Mouse (Mus musculus): ENCODE results near the gene Hes5. TPM values are rescaled to one million over a fixed set of nuclear protein-coding genes. Genes with fewer than 3 reads are reported as not detected.

The Hes5 gene
- polyA plus RNA-seq, 1 experiment from 2014 or later: 6.6 TPM

DNA sequence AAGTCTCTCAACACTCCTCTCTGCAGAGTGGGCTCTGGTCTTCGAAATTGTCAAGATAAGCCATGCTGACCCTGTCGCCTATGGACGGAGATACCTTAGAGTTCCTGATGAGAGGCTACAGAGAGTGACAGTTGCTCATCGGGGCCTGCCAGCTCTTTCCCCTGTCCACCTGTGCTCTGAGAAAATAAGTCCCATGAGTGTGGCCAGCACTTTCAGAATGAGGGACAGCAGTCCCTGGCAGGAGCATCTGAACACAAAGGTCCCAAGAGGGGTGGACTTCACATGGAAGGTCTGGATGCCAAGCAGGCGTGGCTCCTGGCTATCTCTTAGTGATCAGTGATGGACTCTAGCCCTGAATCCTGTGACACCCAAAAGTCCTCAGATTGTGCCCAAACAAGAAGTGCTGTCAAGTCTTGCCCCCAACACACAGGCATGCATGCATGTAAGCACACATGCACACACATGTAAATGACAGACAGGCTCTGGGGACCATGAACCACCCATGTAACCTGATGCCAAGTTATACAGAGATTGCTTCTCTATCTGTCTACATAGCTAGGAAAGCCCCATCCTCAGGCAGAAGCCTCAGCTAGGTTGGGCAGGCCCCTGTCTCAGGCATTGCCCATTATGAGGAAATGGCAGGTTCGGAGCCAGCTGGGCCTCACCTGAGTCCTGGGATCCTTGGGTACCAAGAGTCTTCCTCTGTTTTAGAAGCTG lies 17.2 kb upstream of the Hes5 start:
- H3K4me1 ChIP-seq: peaks cover 13% of the 10 kb centered on the region
- H3K36me3 ChIP-seq: no peaks in the 10 kb centered on the region
- H3K9me3 ChIP-seq (replicated peaks): no peaks in the 10 kb centered on the region
- H3K4me2 ChIP-seq (replicated peaks): no peak overlapping the region
- H3K4me3 ChIP-seq (replicated peaks): no peak overlapping the region
- 85% methylated on average over 6 of the region's 6 CpGs for WGBS
- peaks cover 5% of the 10 kb centered on the region for H3K27me3 ChIP-seq
- H3K9ac ChIP-seq: no peak overlapping the region
- no peak for ATAC-seq (ENCODE audit: insufficient number of reproducible peaks, low FRiP score, low TSS enrichment, low read depth)
- H3K27ac ChIP-seq (replicated peaks): no peak overlapping the region

DNA sequence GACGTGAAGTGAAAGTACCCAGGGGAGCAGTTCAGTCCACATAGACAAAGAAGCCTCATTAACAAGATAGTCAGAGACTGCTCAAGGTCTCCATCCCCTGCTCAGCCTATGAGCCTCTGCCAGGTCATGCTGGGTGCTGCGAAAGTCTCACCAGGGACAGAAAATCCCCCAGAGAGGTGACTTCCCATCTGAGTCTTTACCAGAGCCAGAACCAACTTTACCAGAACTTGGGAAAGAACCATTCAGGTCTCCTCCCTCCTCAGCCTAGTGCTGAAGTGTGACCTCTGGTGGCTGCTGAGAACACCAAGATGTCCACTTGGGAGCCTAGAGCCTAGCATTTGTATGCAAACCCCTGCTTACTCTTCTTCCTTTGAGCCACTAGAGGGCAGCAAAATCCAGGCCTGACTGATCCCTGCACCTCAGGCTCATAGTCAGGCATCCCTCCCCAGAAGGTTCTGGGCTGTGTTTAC lies 16.6 kb upstream of the Hes5 start:
- Histone ChIP-seq H3K27ac (replicated peaks) (no peak overlapping the region), H3K9me3 (replicated peaks) (no peaks in the 10 kb centered on the region), H3K36me3 (no peaks in the 10 kb centered on the region), H3K4me3 (replicated peaks) (no peak overlapping the region), H3K4me1 (peaks cover 19% of the 10 kb centered on the region), H3K9ac (no peak overlapping the region), H3K27me3 (peaks cover 12% of the 10 kb centered on the region), H3K4me2 (replicated peaks) (no peak overlapping the region)
- 18% methylated on average over 2 of the region's 2 CpGs for WGBS
- peak; percentile 65; the same call in 1 of the 2 replicates for ATAC-seq (ENCODE audit: insufficient number of reproducible peaks, low FRiP score, low TSS enrichment, low read depth)

DNA sequence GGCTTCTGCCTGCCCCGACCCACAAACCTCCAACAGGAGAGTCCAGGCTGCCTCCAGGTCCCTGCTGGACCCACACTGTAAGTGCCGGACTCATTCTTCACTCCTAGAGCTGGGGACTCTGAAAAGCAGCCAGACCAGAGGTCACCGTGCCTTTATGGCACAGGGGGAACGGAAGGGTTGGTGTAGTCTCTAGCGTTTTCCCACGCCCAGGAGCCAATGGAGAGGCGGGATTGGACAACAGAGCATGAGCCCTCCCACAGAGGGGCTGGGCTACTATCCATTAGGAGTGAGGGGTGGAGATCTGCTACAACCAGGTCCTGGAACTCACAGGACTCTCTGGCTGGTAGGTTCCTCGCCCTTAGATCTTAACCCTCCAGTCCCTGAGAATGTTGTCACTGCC lies 14.4 kb upstream of the Hes5 start:
- no peak overlapping the region for H3K27ac ChIP-seq (replicated peaks)
- H3K9me3 ChIP-seq (replicated peaks): no peaks in the 10 kb centered on the region
- peak overlapping the region; percentile 30 for H3K4me3 ChIP-seq (replicated peaks)
- H3K4me2 ChIP-seq (replicated peaks): peak overlapping the region; percentile 55
- peaks cover 26% of the 10 kb centered on the region for H3K4me1 ChIP-seq
- peaks cover 28% of the 10 kb centered on the region for H3K27me3 ChIP-seq
- 3% methylated on average over 8 of the region's 8 CpGs for WGBS
- no peaks in the 10 kb centered on the region for H3K36me3 ChIP-seq
- H3K9ac ChIP-seq: no peak overlapping the region
- peak; percentile 85 for ATAC-seq (ENCODE audit: insufficient number of reproducible peaks, low FRiP score, low TSS enrichment, low read depth)

DNA sequence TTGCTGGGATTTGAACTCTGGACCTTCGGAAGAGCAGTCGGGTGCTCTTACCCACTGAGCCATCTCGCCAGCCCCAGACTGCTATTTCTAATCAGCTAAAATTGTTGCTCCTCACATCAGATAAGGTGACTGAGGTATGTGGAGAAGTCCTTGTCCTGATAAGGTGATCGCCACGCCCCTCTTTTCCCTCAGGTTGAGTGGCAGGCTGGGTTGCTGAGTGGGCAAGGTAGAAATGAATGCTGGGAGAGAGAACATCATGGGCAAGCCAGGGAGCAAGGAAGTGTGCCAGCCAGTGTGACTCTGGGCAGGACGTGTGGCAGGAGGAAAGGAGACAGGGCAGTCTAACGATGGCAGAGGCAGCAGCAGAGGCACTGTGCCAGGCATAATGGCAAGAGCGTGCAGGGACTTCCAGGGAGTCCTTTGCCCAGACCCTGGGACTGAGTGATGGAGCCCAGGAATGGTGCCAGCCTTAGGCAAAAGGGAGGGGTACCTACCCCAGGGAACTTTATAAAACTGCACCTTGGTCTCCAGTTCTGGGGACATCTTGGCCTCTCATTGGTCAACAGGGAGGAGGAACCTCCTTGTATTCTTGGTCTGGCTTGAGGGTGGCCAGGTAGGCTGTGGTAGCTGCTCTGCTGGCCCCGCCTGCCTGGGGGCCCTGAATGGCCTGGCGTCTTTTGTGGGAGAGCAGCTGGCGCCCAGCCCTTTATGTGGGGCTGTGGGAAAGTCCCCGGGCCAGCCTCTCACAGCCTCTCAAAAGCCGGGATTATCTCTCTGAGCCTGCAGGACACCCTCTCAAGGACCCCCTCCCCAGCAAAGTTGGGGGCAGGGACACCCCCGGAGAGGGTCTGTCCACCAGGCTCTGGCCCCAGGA lies 12.4 kb upstream of the Hes5 start:
- Histone ChIP-seq H3K36me3 (no peaks in the 10 kb centered on the region), H3K27me3 (peaks cover 48% of the 10 kb centered on the region), H3K4me1 (peaks cover 34% of the 10 kb centered on the region), H3K4me2 (replicated peaks) (no peak overlapping the region), H3K27ac (replicated peaks) (no peak overlapping the region), H3K4me3 (replicated peaks) (no peak overlapping the region), H3K9me3 (replicated peaks) (no peaks in the 10 kb centered on the region), H3K9ac (no peak overlapping the region)
- WGBS: 42% methylated on average over 14 of the region's 14 CpGs
- no peak for ATAC-seq (ENCODE audit: insufficient number of reproducible peaks, low FRiP score, low TSS enrichment, low read depth)

DNA sequence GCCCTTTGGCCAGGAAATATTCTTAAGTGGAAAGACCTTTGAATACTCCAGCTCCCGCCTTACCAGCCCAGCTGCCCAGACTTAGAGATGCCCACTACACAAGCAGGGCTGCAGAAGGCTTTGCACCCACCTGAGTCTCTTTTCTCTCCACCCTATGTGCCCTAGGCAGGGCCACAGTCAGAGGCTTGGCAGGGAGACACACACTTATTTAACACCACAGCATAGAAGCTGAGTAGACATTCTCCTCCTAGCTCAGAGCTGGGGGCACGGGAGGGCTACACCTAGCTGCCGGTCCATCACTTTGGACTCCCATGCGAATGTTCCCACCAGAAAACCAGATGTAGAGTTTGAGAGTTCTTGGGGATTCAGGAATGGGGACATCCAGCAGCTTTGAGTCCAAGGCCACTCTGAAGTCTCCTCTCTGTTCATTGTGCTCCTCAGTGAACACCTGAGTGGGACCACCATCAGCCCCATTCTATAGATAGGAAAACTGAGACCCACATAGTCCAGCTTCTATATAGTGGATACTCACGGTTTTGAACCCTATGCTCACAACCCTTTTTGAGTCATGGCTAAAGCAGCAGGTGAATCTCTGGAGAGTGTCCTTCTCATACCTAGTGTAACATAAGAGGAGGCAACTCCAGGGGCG lies 11.7 kb upstream of the Hes5 start:
- Histone ChIP-seq H3K9me3 (replicated peaks) (no peaks in the 10 kb centered on the region), H3K27ac (replicated peaks) (no peak overlapping the region), H3K4me2 (replicated peaks) (peak overlapping the region; percentile 33), H3K27me3 (peaks cover 55% of the 10 kb centered on the region), H3K4me3 (replicated peaks) (no peak overlapping the region), H3K9ac (no peak overlapping the region), H3K4me1 (peaks cover 38% of the 10 kb centered on the region), H3K36me3 (no peaks in the 10 kb centered on the region)
- ATAC-seq (ENCODE audit: insufficient number of reproducible peaks, low FRiP score, low TSS enrichment, low read depth): no peak
- WGBS: 60% methylated on average over 6 of the region's 6 CpGs

DNA sequence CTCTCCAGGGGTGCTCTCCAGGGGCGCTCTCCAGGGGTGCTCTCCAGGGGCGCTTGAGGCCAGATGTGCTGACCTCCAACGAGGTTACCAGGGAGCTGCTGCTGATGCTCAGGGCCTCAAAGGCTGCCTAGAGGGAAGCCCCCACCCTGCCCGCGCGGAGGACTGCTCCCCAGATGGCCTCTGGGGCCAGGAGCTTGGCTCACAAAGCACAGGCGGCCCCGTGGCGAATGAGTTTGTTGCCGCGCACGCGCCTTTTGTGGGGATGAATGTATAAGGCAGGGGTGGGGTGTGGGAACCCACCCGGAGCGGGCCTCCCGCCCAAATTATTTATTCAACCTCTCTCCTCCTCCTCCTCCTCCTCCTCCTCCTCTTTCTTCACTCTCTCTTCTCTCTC lies 11.1 kb upstream of the Hes5 start:
- Histone ChIP-seq H3K27me3 (peaks cover 60% of the 10 kb centered on the region), H3K4me1 (peaks cover 38% of the 10 kb centered on the region), H3K4me3 (replicated peaks) (no peak overlapping the region), H3K4me2 (replicated peaks) (peak overlapping the region; percentile 33), H3K27ac (replicated peaks) (no peak overlapping the region), H3K9me3 (replicated peaks) (no peaks in the 10 kb centered on the region), H3K9ac (no peak overlapping the region), H3K36me3 (no peaks in the 10 kb centered on the region)
- WGBS: 8% methylated on average over 16 of the region's 16 CpGs
- no peak for ATAC-seq (ENCODE audit: insufficient number of reproducible peaks, low FRiP score, low TSS enrichment, low read depth)

DNA sequence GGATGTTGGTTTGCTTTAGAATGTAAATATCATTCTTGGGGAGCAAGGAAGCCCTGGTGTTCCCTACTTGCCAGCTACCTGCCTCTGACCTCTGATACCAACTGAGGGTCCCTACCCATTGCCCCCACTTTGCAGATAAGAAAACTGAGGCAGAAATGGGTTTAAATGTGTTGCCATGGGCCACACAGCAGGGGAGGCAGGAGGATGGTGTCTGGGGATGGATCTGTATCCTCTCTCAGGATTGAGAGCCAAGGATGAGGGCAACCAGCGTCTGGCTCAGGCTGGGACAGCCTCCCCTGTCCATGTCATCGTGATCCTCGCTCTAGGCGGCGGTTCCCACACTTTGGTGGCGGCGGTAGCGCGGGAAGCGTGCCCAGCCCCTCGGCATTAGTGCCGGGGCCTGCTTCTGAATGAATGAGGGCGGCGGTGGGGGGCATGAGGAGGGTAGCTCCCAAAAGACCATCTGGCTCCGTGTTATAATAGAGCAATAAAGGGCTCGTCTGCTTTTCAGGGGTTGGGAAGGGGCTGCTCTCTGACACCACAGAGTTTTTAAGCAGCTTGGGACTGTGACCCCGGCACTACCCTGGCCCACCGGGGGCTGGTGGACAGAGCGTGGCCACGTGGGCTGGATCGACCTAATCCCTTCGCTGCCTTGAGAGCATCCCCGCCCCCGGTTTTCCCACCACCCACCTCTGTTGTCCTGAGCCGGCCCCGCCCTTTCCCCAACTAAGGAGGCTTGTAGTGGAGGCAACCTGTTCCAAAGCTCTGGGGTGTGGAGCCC lies 8.1 kb upstream of the Hes5 start:
- WGBS: 2% methylated on average over 26 of the region's 26 CpGs
- H3K27me3 ChIP-seq: peaks cover 81% of the 10 kb centered on the region
- ATAC-seq (ENCODE audit: insufficient number of reproducible peaks, low FRiP score, low TSS enrichment, low read depth): no peak
- no peaks in the 10 kb centered on the region for H3K36me3 ChIP-seq
- no peak overlapping the region for H3K27ac ChIP-seq (replicated peaks)
- no peak overlapping the region for H3K4me3 ChIP-seq (replicated peaks)
- H3K9me3 ChIP-seq (replicated peaks): no peaks in the 10 kb centered on the region
- H3K4me2 ChIP-seq (replicated peaks): no peak overlapping the region
- H3K4me1 ChIP-seq: peaks cover 34% of the 10 kb centered on the region
- H3K9ac ChIP-seq: no peak overlapping the region

DNA sequence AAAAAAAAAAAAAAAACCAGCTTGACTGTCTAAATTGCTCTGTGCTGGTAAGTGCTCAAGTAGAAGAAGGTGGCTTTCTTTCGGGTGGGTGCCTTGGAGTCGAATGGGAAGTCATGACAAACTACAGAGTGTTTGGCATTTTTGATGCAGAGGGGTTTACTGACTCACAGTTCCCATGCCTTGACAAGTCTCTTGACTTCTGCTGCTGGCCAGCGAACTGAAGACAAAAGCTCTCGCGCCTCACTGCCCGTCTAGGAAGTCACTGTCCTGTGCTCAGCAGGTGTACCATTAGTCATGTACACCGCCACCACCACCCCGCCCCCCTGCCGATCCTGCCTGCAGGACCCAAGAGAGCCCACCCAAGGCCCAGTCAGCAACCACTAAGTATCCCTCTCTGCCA lies 4.1 kb upstream of the Hes5 start:
- no peaks in the 10 kb centered on the region for H3K9me3 ChIP-seq (replicated peaks)
- no peak overlapping the region for H3K4me2 ChIP-seq (replicated peaks)
- H3K4me3 ChIP-seq (replicated peaks): no peak overlapping the region
- peaks cover 89% of the 10 kb centered on the region for H3K27me3 ChIP-seq
- no peak overlapping the region for H3K9ac ChIP-seq
- H3K27ac ChIP-seq (replicated peaks): no peak overlapping the region
- no peak for ATAC-seq (ENCODE audit: insufficient number of reproducible peaks, low FRiP score, low TSS enrichment, low read depth)
- 45% methylated on average over 9 of the region's 9 CpGs for WGBS
- peaks cover 45% of the 10 kb centered on the region for H3K4me1 ChIP-seq
- H3K36me3 ChIP-seq: no peaks in the 10 kb centered on the region

DNA sequence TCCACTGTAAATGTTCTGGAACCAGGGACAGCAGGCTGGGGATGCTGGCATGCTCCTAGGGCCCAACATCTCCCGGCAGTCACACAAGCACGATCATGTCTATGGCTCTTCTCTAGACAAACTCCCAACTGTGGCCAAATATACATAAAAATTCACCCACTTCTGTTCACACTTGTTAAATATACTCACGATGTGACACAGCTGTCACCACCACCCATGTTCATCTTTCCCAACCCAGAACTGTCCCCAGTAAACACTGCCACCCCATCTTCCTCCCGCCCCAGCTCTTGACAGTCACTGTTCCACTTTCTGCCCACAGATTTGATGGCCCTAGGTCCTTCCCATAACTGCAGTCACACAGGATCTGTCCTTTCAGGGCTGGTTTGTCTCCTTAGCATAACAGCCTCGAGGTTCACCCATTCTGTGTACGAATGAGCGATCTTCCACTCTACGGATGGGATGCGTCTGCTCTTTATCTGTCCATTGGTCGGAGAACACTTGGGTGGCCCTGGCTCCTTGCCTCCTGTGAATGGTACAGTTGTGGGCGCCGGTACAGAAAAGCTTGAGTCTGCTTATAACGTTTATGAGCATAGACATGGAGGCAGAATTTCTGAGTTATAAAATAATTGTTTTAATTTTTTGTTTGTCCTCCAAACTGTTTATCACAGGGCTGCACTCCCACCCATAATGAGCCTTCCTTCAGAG lies 3.3 kb upstream of the Hes5 start:
- H3K4me3 ChIP-seq (replicated peaks): no peak overlapping the region

DNA sequence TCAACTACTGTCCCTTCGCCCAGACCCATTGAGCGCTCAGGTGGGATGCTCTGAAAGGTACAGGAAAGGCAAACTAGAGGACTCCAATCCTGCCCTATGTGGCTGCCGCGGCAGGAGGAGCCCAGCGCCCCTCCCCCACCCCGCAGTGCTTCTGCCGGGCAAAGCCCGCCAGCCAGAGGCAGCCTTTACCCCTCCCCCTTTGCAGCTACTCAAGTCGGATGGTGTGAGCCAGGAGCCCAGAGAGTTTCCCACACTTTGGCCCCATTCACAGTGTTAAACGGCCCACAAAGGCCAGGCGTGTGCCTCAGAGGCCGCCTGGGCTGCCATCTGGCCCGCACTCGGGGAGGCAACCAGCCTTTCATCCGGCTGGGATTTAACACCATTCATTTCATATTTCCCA lies 2.6 kb upstream of the Hes5 start:
- Histone ChIP-seq H3K9ac (no peak overlapping the region), H3K4me3 (replicated peaks) (peak overlapping the region; percentile 0; the same call in 1 of the 2 replicates), H3K4me1 (peaks cover 51% of the 10 kb centered on the region), H3K27me3 (peaks cover 89% of the 10 kb centered on the region), H3K27ac (replicated peaks) (no peak overlapping the region), H3K9me3 (replicated peaks) (no peaks in the 10 kb centered on the region), H3K4me2 (replicated peaks) (peak overlapping the region; percentile 29), H3K36me3 (no peaks in the 10 kb centered on the region)
- 2% methylated on average over 15 of the region's 15 CpGs for WGBS
- no peak for ATAC-seq (ENCODE audit: insufficient number of reproducible peaks, low FRiP score, low TSS enrichment, low read depth)

More for the DNA sequence above, 3.3 kb upstream of the Hes5 start:
- WGBS: 52% methylated on average over 13 of the region's 13 CpGs
- H3K4me2 ChIP-seq (replicated peaks): no peak overlapping the region
- ATAC-seq (ENCODE audit: insufficient number of reproducible peaks, low FRiP score, low TSS enrichment, low read depth): no peak
- H3K9me3 ChIP-seq (replicated peaks): no peaks in the 10 kb centered on the region
- H3K36me3 ChIP-seq: no peaks in the 10 kb centered on the region
- H3K4me1 ChIP-seq: peaks cover 50% of the 10 kb centered on the region
- peaks cover 89% of the 10 kb centered on the region for H3K27me3 ChIP-seq
- no peak overlapping the region for H3K27ac ChIP-seq (replicated peaks)
- H3K9ac ChIP-seq: no peak overlapping the region
